Mouse (Mus musculus) limb, embryonic 10.5 days (tissue): ENCODE measurements at regions not wholly inside any gene's neighbourhood (a gene's known extent, or its start where the extent isn't known, plus 50 kb on each side); places are given as distances from the start of the nearest gene placed in this dataset.

Experiments
- DNase-seq: peaks from one replicate; pipeline ENCODE4 v3.0.0-alpha.2; 2017; ENCODE audit warnings: low spot score
- H3K27ac ChIP-seq: fragments of 300-500 bp; sonication (generic); 2 replicates; pipeline ENCODE4 v1.5.1; 2016; ENCODE audit warnings: mild to moderate bottlenecking
- H3K27me3 ChIP-seq: fragments of 300-500 bp; sonication (generic); 2 replicates; pipeline ENCODE4 v1.6.1; 2016; ENCODE audit warnings: low read depth, mild to moderate bottlenecking; ENCODE audit not compliant: poor library complexity, severe bottlenecking
- H3K36me3 ChIP-seq: fragments of 300-500 bp; sonication (generic); 2 replicates; pipeline ENCODE4 v1.6.1; 2016; ENCODE audit warnings: mild to moderate bottlenecking, moderate library complexity
- H3K4me1 ChIP-seq: fragments of 300-500 bp; sonication (generic); 2 replicates; pipeline ENCODE4 v1.6.1; 2016
- H3K4me3 ChIP-seq: fragments of 300-500 bp; sonication (generic); 2 replicates; pipeline ENCODE4 v1.5.1; 2016; ENCODE audit warnings: mild to moderate bottlenecking, moderate library complexity
- H3K9me3 ChIP-seq: fragments of 300-500 bp; sonication (generic); replicated peaks from 2 replicates; pipeline ENCODE4 v1.6.1; 2016; ENCODE audit warnings: mild to moderate bottlenecking
- WGBS: fragments of 180-500 bp; shearing (Covaris S2); methylation state at CpG from one replicate; pipeline ENCODE4 v1.1.7; 2016; 5-methylcytosine and 5-hydroxymethylcytosine counted together

DNA sequence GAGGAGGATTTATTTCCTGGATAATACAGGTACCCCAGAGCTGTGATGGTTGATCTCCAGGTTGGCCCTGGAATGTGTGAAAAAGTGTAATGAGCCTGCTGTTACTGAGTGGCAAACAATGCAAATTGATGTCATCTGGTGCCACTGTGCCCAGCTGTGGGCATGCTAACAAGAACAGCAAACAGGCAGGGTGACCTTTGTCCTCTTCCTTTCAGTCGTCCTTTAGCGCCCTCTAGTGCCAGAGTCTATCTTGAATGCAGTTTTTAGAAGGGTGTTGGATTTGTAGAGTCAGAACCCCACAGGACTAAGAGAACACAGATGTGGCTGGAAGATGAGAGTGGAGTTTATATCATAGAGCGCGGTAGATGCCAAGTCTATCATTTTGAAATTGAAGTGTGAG, 164.3 kb downstream of the Sdhaf3 start:
- no peaks in the 10 kb centered on the region for H3K36me3 ChIP-seq
- no peak overlapping the region for H3K27ac ChIP-seq
- H3K9me3 ChIP-seq = no peaks in the 10 kb centered on the region
- no peaks in the 10 kb centered on the region for H3K4me1 ChIP-seq
- no peaks in the 10 kb centered on the region for H3K27me3 ChIP-seq
- WGBS = 32% methylated on average over 4 of the region's 4 CpGs
- peak; percentile 41 for DNase-seq
- H3K4me3 ChIP-seq = no peak overlapping the region

DNA sequence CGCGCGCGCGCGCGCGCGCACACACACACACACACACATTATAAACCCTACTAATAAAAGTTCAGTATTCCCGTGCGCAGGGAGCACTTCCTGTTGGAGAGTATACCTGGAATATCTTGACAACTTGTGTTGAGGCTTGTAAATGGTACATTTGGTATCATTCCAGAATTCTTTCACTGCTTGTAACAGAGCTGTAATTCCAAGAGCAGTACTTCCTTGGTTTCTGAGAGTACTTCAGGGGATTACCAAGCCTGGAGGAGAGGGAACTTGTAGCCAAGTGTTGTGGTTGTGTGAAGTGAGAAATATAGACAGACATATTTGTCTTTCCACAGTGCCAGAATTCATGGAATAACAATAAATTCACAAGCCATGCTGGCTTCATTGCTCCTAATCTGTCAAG, 177.2 kb downstream of the Sdhaf3 start:
- Histone ChIP-seq H3K4me1 (peaks cover 16% of the 10 kb centered on the region), H3K36me3 (no peaks in the 10 kb centered on the region), H3K4me3 (no peak overlapping the region), H3K9me3 (no peaks in the 10 kb centered on the region), H3K27me3 (no peaks in the 10 kb centered on the region), H3K27ac (no peak overlapping the region)
- 92% methylated on average over 10 of the region's 11 CpGs for WGBS
- DNase-seq = no peak

DNA sequence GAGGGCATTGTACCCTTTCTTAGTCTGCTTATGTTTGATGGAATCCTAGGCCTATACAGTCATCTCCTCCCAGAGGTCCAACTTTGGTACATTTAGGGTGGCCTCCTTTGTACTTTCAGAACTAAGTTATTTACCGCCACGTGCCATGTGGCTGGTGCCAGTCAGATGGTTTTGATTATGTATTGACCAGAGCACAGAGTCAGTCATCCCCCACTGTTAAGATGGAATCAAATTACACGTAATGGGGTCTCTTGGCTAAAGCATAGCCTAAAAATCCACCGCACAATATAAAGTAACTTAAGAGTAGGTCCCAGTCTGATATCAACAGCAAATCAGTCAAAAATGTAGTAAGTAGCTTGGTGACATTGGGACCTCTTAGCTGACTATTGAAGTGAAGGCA, 178.3 kb downstream of the Sdhaf3 start:
- 45% methylated on average over 4 of the region's 4 CpGs for WGBS
- no peak overlapping the region for H3K4me3 ChIP-seq
- DNase-seq = peak; percentile 40
- peak overlapping the region; percentile 47; the same call in 1 of the 2 replicates for H3K27ac ChIP-seq
- H3K4me1 ChIP-seq = peaks cover 16% of the 10 kb centered on the region
- no peaks in the 10 kb centered on the region for H3K36me3 ChIP-seq
- H3K27me3 ChIP-seq = no peaks in the 10 kb centered on the region
- H3K9me3 ChIP-seq = no peaks in the 10 kb centered on the region

DNA sequence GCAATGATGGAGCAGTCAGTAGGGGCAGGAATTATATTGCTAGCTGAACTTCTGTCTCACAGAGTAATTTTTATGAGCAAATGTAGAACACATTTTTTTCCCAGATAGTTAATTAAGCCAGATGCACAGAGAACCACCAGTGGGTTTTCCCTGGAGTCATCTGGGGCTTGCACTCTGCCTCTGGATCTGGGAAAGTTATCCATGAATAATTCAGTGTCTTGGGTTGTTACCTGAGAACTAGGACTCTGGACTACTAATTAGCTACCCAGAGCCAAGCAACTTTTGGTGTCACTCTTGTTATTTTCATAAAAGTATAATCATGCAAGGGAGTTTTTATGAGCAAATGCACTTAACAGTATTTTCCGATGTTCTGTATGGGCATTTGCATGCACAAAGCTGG, 179.1 kb downstream of the Sdhaf3 start:
- H3K9me3 ChIP-seq = no peaks in the 10 kb centered on the region
- H3K4me3 ChIP-seq = no peak overlapping the region
- no peak for DNase-seq
- H3K4me1 ChIP-seq = peaks cover 16% of the 10 kb centered on the region
- no peaks in the 10 kb centered on the region for H3K27me3 ChIP-seq
- WGBS = 92% methylated on average over 1 of the region's 1 CpGs
- no peaks in the 10 kb centered on the region for H3K36me3 ChIP-seq
- H3K27ac ChIP-seq = peak overlapping the region; percentile 36; the same call in 1 of the 2 replicates

DNA sequence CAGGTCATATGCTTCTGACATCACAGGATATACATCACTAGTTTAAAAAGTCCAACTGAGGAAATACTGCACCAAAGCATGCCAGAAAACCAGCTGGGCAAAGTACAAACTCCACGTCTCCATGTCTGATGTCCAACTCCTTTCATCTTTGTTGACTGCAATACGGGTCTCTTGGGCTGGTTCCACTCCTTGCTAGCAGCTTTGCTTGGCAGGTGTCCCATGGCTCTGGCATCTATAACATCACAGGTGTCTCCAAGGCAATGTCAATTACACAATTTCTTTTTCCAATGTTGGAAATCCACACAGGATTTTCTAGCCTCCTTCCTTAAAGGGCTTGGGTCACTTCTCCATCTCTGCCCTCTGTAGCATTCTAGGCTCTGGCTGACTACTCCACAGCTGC, 225.9 kb downstream of the Sdhaf3 start:
- WGBS = 85% methylated on average over 2 of the region's 2 CpGs
- DNase-seq = no peak
- H3K27me3 ChIP-seq = no peaks in the 10 kb centered on the region
- H3K4me1 ChIP-seq = no peaks in the 10 kb centered on the region
- no peaks in the 10 kb centered on the region for H3K9me3 ChIP-seq
- H3K4me3 ChIP-seq = no peak overlapping the region
- no peaks in the 10 kb centered on the region for H3K36me3 ChIP-seq
- H3K27ac ChIP-seq = no peak overlapping the region

DNA sequence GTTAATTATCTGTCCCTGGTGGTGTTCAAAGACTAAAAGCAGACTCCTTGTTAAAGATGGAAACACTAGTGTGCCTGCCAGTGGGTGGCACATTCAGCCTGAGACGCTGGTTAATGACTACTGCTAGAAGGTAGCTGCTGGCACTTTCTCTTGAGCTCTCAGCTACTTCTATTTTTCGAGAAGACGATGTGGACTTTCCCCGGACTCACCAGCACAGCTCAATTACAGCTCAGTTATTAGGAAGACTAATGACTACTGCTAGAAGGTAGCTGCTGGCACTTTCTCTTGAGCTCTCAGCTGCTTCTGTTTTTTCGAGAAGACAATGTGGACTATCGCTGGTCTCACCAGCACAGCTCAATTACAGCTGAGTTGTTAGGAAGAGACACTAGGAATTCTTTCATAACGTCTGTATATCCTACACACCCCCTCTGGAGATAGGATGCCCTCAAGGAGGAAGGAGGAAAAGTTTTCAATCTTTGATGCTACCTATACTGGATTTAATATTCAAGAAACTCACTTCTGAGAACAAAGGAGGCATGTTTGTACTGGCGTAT, 243.3 kb downstream of the Sdhaf3 start:
- DNase-seq = no peak
- H3K9me3 ChIP-seq = no peaks in the 10 kb centered on the region
- no peak overlapping the region for H3K27ac ChIP-seq
- H3K4me1 ChIP-seq = peaks cover 8% of the 10 kb centered on the region; the same call in 1 of the 2 replicates
- peaks cover 35% of the 10 kb centered on the region for H3K27me3 ChIP-seq
- H3K4me3 ChIP-seq = no peak overlapping the region
- WGBS = 49% methylated on average over 8 of the region's 8 CpGs
- H3K36me3 ChIP-seq = no peaks in the 10 kb centered on the region

DNA sequence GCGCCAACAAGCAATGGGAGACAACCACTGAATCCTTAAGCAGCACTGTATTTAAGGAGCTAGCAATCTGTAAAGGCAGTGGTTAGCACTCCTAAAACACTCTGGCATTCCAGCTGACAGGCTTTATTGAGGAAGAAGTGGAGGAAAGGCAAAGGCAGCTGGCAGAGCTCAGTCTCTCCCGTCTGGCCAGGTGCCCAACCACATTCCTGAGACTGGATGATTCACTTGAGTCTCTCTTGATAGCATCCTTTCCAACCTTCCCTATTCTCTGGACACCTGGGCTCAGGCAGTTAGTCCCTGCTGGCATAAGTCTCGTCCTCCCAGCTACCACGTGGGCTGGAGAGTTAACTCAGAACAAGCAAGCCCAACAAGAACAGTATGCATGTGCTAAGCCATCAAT, 260.1 kb downstream of the Sdhaf3 start:
- Histone ChIP-seq H3K4me3 (no peak overlapping the region), H3K27ac (no peak overlapping the region), H3K36me3 (no peaks in the 10 kb centered on the region), H3K9me3 (no peaks in the 10 kb centered on the region), H3K27me3 (no peaks in the 10 kb centered on the region), H3K4me1 (no peaks in the 10 kb centered on the region)
- DNase-seq = no peak
- WGBS = 69% methylated on average over 4 of the region's 4 CpGs

DNA sequence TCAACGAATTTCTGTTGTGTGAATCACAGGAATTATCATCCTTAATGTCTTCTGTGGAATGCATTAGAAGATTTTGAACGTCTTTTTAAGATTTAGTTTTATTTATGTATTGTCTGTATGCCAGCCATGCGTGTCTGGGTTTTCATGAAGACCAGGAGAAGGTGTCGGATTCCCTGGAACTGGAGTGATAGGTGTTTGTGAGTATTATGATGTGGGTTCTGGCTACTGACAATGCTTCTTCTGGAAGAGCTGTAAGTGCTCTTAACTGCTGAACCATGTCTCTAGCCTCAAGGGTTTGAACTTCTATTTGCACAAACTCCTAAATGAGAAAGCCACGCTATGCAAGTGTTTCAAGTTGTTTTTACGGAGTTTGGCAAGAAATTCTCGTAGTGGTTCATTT, 296.5 kb downstream of the Sdhaf3 start:
- Histone ChIP-seq H3K4me3 (no peak overlapping the region), H3K9me3 (no peaks in the 10 kb centered on the region), H3K4me1 (no peaks in the 10 kb centered on the region), H3K27me3 (no peaks in the 10 kb centered on the region), H3K36me3 (no peaks in the 10 kb centered on the region), H3K27ac (no peak overlapping the region)
- WGBS = 81% methylated on average over 7 of the region's 7 CpGs
- DNase-seq = no peak

DNA sequence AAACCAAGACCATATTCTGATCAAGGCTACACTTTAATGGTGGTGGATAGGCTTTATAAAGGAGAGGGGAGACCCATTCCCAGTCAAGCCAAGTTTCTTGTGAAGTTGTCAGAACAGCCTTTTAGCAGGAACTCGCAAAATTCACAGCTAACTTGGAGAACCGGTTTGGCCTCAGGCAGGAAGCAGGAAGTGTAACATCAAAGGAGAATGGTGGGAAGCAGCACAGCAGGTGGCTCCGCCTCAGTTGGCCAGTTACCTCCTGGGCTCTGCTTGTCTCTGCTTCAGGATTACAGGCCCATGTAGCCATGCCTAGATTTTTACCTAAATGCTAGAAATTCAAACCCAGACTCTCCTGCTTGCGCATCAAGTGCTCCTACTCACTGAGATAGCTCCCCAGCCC, 277.2 kb upstream of the Tac1 start:
- WGBS = 45% methylated on average over 4 of the region's 4 CpGs
- Histone ChIP-seq H3K9me3 (no peaks in the 10 kb centered on the region), H3K4me3 (no peak overlapping the region), H3K27ac (no peak overlapping the region), H3K4me1 (peaks cover 6% of the 10 kb centered on the region; the same call in 1 of the 2 replicates), H3K36me3 (no peaks in the 10 kb centered on the region), H3K27me3 (no peaks in the 10 kb centered on the region)
- DNase-seq = peak; percentile 33

DNA sequence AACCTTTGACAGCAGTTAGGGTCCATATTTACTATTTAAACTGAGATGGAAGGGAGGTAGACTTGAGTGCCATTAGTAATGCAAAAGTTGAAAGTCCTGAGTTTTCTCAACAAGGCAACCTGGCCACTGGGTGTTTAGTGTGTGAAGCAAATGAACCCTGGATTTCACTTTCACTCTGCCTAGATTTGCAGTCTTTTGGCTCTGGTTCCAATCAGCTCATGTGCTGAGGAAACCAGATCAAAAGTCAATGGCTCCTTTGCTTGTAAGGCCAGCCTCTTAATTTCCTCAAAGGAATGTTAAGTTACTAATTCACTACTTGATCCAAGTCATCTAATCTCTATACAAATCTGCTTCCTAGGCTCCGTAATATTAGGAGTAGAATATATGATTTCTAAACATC, 247.7 kb upstream of the Tac1 start:
- Histone ChIP-seq H3K4me3 (no peak overlapping the region), H3K36me3 (no peaks in the 10 kb centered on the region), H3K4me1 (no peaks in the 10 kb centered on the region), H3K27me3 (no peaks in the 10 kb centered on the region), H3K27ac (no peak overlapping the region), H3K9me3 (no peaks in the 10 kb centered on the region)
- WGBS = 79% methylated on average over 1 of the region's 1 CpGs
- DNase-seq = no peak

DNA sequence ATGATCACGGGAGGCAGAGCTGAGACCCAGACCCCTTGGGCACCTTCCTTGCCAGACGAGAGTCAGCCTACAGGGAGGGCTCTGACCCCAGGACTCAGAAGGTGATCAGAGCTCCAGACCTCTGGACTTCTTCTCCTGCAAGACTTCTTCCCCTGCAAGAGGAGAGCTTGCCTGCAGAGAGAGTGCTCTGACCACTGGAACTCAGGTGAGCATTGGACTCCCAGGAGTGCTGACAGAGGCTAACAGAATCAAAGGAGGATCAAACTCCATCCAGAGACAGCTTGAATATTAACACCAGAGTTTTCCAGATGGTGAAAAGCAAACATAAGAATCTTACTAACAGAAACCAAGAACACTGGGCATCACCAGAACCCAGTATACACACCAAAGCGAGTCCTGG, 241.2 kb upstream of the Tac1 start:
- Histone ChIP-seq H3K36me3 (no peaks in the 10 kb centered on the region), H3K27me3 (no peaks in the 10 kb centered on the region), H3K4me3 (no peak overlapping the region), H3K9me3 (no peaks in the 10 kb centered on the region), H3K27ac (no peak overlapping the region), H3K4me1 (no peaks in the 10 kb centered on the region)
- no peak for DNase-seq
- WGBS = 91% methylated on average over 3 of the region's 3 CpGs

DNA sequence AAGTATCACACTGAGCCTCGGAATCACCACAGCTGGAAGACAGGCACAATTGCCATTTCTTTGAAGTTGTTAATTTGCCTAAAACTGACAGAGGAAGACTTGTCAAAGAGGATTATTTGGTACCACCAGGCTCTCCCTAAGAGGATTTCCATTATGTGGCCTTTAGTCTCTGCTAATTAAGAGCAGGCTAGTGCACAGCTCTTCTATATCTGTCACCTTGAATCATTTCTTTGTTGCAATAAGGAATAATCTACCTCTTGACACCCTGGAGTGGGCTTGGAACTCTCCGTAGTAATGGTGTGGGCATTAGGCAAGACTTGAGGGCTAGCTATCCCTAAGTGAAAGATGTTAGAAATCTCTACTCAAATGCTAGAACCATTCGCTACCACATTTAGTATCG, 227.7 kb upstream of the Tac1 start:
- H3K4me3 ChIP-seq = no peak overlapping the region
- H3K36me3 ChIP-seq = no peaks in the 10 kb centered on the region
- no peak for DNase-seq
- no peaks in the 10 kb centered on the region for H3K4me1 ChIP-seq
- no peaks in the 10 kb centered on the region for H3K9me3 ChIP-seq
- 54% methylated on average over 4 of the region's 4 CpGs for WGBS
- no peak overlapping the region for H3K27ac ChIP-seq
- no peaks in the 10 kb centered on the region for H3K27me3 ChIP-seq

DNA sequence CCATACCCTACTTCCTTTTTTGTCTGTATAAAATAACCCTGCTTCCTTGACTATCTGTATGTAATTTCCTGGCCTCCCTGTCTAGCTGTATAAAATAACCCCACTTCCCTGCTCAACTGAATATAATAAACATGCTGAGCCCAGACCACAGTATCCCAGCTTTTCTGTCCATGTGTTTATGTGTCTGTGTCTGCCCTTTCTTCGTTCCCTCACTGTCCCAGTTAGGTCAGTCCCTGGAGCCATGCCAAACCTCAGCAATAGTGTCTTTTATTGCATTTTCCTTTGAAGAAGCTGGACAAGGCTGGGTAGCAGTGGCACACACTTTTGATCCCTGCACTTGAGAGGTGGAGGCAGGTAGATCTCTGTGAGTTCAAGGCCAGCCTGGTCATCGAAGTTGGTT, 198.0 kb upstream of the Tac1 start:
- Histone ChIP-seq H3K4me3 (no peak overlapping the region), H3K4me1 (no peaks in the 10 kb centered on the region), H3K9me3 (no peaks in the 10 kb centered on the region), H3K36me3 (no peaks in the 10 kb centered on the region), H3K27ac (no peak overlapping the region), H3K27me3 (no peaks in the 10 kb centered on the region)
- WGBS = 87% methylated on average over 2 of the region's 2 CpGs
- no peak for DNase-seq

DNA sequence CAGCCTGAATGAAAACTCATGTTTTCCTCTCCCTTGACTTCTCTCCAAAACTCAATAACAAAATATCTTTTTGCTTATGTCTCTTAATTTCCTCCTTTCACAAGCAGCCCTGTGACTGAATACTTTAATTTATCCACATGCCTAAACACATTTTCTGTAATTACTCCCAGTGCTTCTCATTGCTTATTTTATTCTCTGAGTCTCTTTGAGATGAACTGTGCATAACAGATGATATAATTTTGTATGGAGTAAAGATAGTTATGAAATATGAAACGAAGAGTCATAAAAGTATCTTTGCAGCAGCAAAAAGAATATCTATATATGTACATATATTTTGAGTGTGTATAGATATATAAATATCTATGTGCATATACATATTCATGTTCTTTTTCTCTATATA, 187.5 kb upstream of the Tac1 start:
- H3K9me3 ChIP-seq = no peaks in the 10 kb centered on the region
- H3K4me1 ChIP-seq = no peaks in the 10 kb centered on the region
- WGBS = 83% methylated on average over 1 of the region's 1 CpGs
- H3K27ac ChIP-seq = no peak overlapping the region
- H3K36me3 ChIP-seq = no peaks in the 10 kb centered on the region
- no peak overlapping the region for H3K4me3 ChIP-seq
- H3K27me3 ChIP-seq = no peaks in the 10 kb centered on the region
- DNase-seq = no peak
